Mouse (Mus musculus): ENCODE results near the gene Mpeg1. TPM values are rescaled to one million over a fixed set of nuclear protein-coding genes. Genes with fewer than 3 reads are reported as not detected.

Mpeg1 gene
- polyA plus RNA-seq, 1 experiment = not detected

GRCm38 (mm10) chr19:12427101-12427500 lies 33.5 kb upstream of the Mpeg1 start:
- Histone ChIP-seq H3K36me3 (ENCODE audit: control insufficient read depth, insufficient read depth, low read length, poor library complexity, severe bottlenecking) (no peaks in the 10 kb centered on the region), H3K9me3 (replicated peaks; ENCODE audit: control insufficient read depth, insufficient read depth, low read length, poor library complexity, severe bottlenecking) (no peaks in the 10 kb centered on the region), H3K4me3 (ENCODE audit: low read depth, low read length) (no peak overlapping the region), H3K9ac (ENCODE audit: low read depth, poor library complexity, severe bottlenecking) (no peak overlapping the region), H3K4me1 (ENCODE audit: control insufficient read depth, insufficient read depth, low read length) (no peaks in the 10 kb centered on the region), H3K27me3 (ENCODE audit: control insufficient read depth, insufficient read depth, low read length, poor library complexity, severe bottlenecking) (no peaks in the 10 kb centered on the region), H3K27ac (ENCODE audit: insufficient read depth, low read length) (no peak overlapping the region)
- TF ChIP-seq POLR2A (IDR thresholded peaks at IDR 0.05; ENCODE audit: insufficient read depth, low read length) = no peak
- TF ChIP-seq EP300 (IDR thresholded peaks at IDR 0.05; ENCODE audit: insufficient read depth, low read depth, low read length) = no peak
- no peak for TF ChIP-seq CTCF (IDR thresholded peaks at IDR 0.05; ENCODE audit: low read depth, low read length)

- Histone ChIP-seq H3K9me3 (replicated peaks; ENCODE audit: control insufficient read depth, insufficient read depth, low read length, poor library complexity, severe bottlenecking) (no peaks in the 10 kb centered on the region), H3K4me3 (ENCODE audit: low read depth, low read length) (no peak within 1 kb of the TSS), H3K27me3 (ENCODE audit: control insufficient read depth, insufficient read depth, low read length, poor library complexity, severe bottlenecking) (no peaks in the 10 kb centered on the region), H3K36me3 (ENCODE audit: control insufficient read depth, insufficient read depth, low read length, poor library complexity, severe bottlenecking) (no peaks in the 10 kb centered on the region), H3K9ac (ENCODE audit: low read depth, poor library complexity, severe bottlenecking) (no peak within 1 kb of the TSS), H3K27ac (ENCODE audit: insufficient read depth, low read length) (no peak within 1 kb of the TSS), H3K4me1 (ENCODE audit: control insufficient read depth, insufficient read depth, low read length) (no peaks in the 10 kb centered on the region)
- TF ChIP-seq EP300 (IDR thresholded peaks at IDR 0.05; ENCODE audit: insufficient read depth, low read depth, low read length) (no peak), CTCF (IDR thresholded peaks at IDR 0.05; ENCODE audit: low read depth, low read length) (no peak), POLR2A (IDR thresholded peaks at IDR 0.05; ENCODE audit: insufficient read depth, low read length) (no peak)
Observed at GRCm38 (mm10) chr19:12427605-12428004, 33.0 kb upstream of the Mpeg1 start, which contains the start of gene Pfpl. TSS of gene Pfpl (plus strand) at chr19:12427905.

- Histone ChIP-seq H3K36me3 (ENCODE audit: control insufficient read depth, insufficient read depth, low read length, poor library complexity, severe bottlenecking) (no peaks in the 10 kb centered on the region), H3K4me1 (ENCODE audit: control insufficient read depth, insufficient read depth, low read length) (no peaks in the 10 kb centered on the region), H3K27me3 (ENCODE audit: control insufficient read depth, insufficient read depth, low read length, poor library complexity, severe bottlenecking) (no peaks in the 10 kb centered on the region), H3K4me3 (ENCODE audit: low read depth, low read length) (no peak overlapping the region), H3K9me3 (replicated peaks; ENCODE audit: control insufficient read depth, insufficient read depth, low read length, poor library complexity, severe bottlenecking) (no peaks in the 10 kb centered on the region), H3K9ac (ENCODE audit: low read depth, poor library complexity, severe bottlenecking) (no peak overlapping the region), H3K27ac (ENCODE audit: insufficient read depth, low read length) (no peak overlapping the region)
- no peak for TF ChIP-seq EP300 (IDR thresholded peaks at IDR 0.05; ENCODE audit: insufficient read depth, low read depth, low read length)
- TF ChIP-seq POLR2A (IDR thresholded peaks at IDR 0.05; ENCODE audit: insufficient read depth, low read length) = no peak
- peak; percentile 38 for TF ChIP-seq CTCF (IDR thresholded peaks at IDR 0.05; ENCODE audit: low read depth, low read length)
Observed at GRCm38 (mm10) chr19:12433033-12433432, 27.5 kb upstream of the Mpeg1 start.

- Histone ChIP-seq H3K4me1 (ENCODE audit: control insufficient read depth, insufficient read depth, low read length) (no peaks in the 10 kb centered on the region), H3K4me3 (ENCODE audit: low read depth, low read length) (no peak overlapping the region), H3K36me3 (ENCODE audit: control insufficient read depth, insufficient read depth, low read length, poor library complexity, severe bottlenecking) (no peaks in the 10 kb centered on the region), H3K9ac (ENCODE audit: low read depth, poor library complexity, severe bottlenecking) (no peak overlapping the region), H3K9me3 (replicated peaks; ENCODE audit: control insufficient read depth, insufficient read depth, low read length, poor library complexity, severe bottlenecking) (no peaks in the 10 kb centered on the region), H3K27ac (ENCODE audit: insufficient read depth, low read length) (no peak overlapping the region), H3K27me3 (ENCODE audit: control insufficient read depth, insufficient read depth, low read length, poor library complexity, severe bottlenecking) (no peaks in the 10 kb centered on the region)
- TF ChIP-seq EP300 (IDR thresholded peaks at IDR 0.05; ENCODE audit: insufficient read depth, low read depth, low read length) (no peak), POLR2A (IDR thresholded peaks at IDR 0.05; ENCODE audit: insufficient read depth, low read length) (no peak), CTCF (IDR thresholded peaks at IDR 0.05; ENCODE audit: low read depth, low read length) (no peak)
Observed at GRCm38 (mm10) chr19:12435011-12435416, 25.6 kb upstream of the Mpeg1 start.

- Histone ChIP-seq H3K36me3 (ENCODE audit: control insufficient read depth, insufficient read depth, low read length, poor library complexity, severe bottlenecking) (no peaks in the 10 kb centered on the region), H3K4me1 (ENCODE audit: control insufficient read depth, insufficient read depth, low read length) (no peaks in the 10 kb centered on the region), H3K27me3 (ENCODE audit: control insufficient read depth, insufficient read depth, low read length, poor library complexity, severe bottlenecking) (no peaks in the 10 kb centered on the region), H3K9ac (ENCODE audit: low read depth, poor library complexity, severe bottlenecking) (no peak overlapping the region), H3K9me3 (replicated peaks; ENCODE audit: control insufficient read depth, insufficient read depth, low read length, poor library complexity, severe bottlenecking) (no peaks in the 10 kb centered on the region), H3K4me3 (ENCODE audit: low read depth, low read length) (no peak overlapping the region), H3K27ac (ENCODE audit: insufficient read depth, low read length) (no peak overlapping the region)
- TF ChIP-seq CTCF (IDR thresholded peaks at IDR 0.05; ENCODE audit: low read depth, low read length) = no peak
- TF ChIP-seq EP300 (IDR thresholded peaks at IDR 0.05; ENCODE audit: insufficient read depth, low read depth, low read length) = no peak
- TF ChIP-seq POLR2A (IDR thresholded peaks at IDR 0.05; ENCODE audit: insufficient read depth, low read length) = no peak
Observed at GRCm38 (mm10) chr19:12435750-12436524, 24.6 kb upstream of the Mpeg1 start.

- Histone ChIP-seq H3K4me1 (ENCODE audit: control insufficient read depth, insufficient read depth, low read length) (no peaks in the 10 kb centered on the region), H3K9me3 (replicated peaks; ENCODE audit: control insufficient read depth, insufficient read depth, low read length, poor library complexity, severe bottlenecking) (no peaks in the 10 kb centered on the region), H3K27ac (ENCODE audit: insufficient read depth, low read length) (no peak overlapping the region), H3K4me3 (ENCODE audit: low read depth, low read length) (no peak overlapping the region), H3K27me3 (ENCODE audit: control insufficient read depth, insufficient read depth, low read length, poor library complexity, severe bottlenecking) (no peaks in the 10 kb centered on the region), H3K9ac (ENCODE audit: low read depth, poor library complexity, severe bottlenecking) (no peak overlapping the region), H3K36me3 (ENCODE audit: control insufficient read depth, insufficient read depth, low read length, poor library complexity, severe bottlenecking) (no peaks in the 10 kb centered on the region)
- TF ChIP-seq CTCF (IDR thresholded peaks at IDR 0.05; ENCODE audit: low read depth, low read length) (no peak), POLR2A (IDR thresholded peaks at IDR 0.05; ENCODE audit: insufficient read depth, low read length) (no peak), EP300 (IDR thresholded peaks at IDR 0.05; ENCODE audit: insufficient read depth, low read depth, low read length) (no peak)
Observed at GRCm38 (mm10) chr19:12439581-12439980, 21.0 kb upstream of the Mpeg1 start.
